Mouse (Mus musculus): ENCODE results near the gene Spz1. TPM values are rescaled to one million over a fixed set of nuclear protein-coding genes. Genes with fewer than 3 reads are reported as not detected.

Gene Spz1
- polyA plus RNA-seq, 2 experiments: not detected

DNA sequence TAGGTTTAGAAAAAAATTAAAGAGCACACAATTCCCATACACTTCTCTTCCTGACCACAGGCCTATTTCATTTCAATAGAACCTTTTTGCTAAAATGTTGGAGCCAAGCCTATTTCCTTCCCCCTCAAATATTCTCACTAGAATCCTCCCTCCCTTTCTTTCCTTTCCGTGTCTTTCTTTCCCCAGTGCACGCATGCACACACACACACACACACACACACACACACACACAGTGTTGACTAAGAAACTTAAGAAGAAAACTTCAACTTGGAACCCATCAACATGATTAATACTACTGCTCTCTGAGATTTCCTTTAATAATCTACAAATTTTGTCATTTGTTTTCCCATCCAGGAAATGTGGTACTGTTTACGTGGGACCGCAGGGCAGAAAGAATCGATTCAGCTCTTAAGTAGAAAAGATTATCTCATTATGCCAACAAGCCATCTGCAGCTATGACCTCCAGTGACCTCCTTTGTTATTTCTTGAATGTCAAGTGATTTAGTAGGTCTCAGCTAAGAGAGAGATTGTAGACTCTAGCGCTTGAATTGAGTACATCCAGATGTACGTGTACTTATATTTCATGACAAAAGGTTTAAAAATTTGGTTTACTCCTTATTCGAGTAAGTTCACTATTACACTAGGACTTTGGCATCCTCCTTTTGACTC, 19.4 kb downstream of the Spz1 start:
- Histone ChIP-seq H3K27ac (no peak overlapping the region), H3K4me2 (ENCODE audit: low read depth) (no peak overlapping the region), H3K4me3 (ENCODE audit: insufficient read depth in 1 of 2, low read depth in 2 of 2, low read length in 2 of 2) (no peak overlapping the region), H3K4me1 (replicated peaks; ENCODE audit: control insufficient read depth in 2 of 2, insufficient read depth in 2 of 2, low read length in 1 of 2) (no peaks in the 10 kb centered on the region), H3K9ac (replicated peaks) (no peak overlapping the region), H3K27me3 (ENCODE audit: control insufficient read depth, insufficient read depth, low read length) (no peaks in the 10 kb centered on the region), H3K36me3 (replicated peaks; ENCODE audit: control insufficient read depth, insufficient read depth, low read depth) (no peaks in the 10 kb centered on the region), H3K9me3 (ENCODE audit: control insufficient read depth, low read length) (no peaks in the 10 kb centered on the region)
- no peak for TF ChIP-seq EP300 (IDR thresholded peaks at IDR 0.05; ENCODE audit: low read depth)
- no peak for TF ChIP-seq CTCF (IDR thresholded peaks at IDR 0.05; ENCODE audit: low read depth)
- no peak for DNase-seq (ENCODE audit: low read depth in 3 of 3, low spot score in 3 of 3)
- WGBS (ENCODE audit: insufficient replicate concordance): 39% methylated on average over 8 of the region's 8 CpGs
- ATAC-seq (ENCODE audit: insufficient read depth): no peak

DNA sequence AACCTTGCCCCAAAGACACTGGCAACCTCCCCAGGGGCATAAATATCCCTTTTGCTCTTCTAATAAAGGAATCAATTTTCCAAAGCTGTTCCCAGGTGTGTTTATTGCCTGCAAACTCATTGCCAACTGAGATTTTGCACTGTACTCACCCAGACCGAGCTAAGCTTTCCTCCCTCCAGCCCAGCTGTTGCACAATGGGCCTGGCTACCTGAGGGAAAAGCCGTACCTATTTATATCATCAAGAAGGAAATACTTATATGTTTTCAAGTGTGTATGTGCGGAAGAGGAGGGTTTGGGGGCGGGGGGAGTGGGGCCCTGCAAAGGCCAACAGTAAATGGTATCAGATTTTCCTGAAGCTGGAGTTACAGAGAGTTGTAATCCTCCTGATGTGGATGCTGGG, 28.9 kb downstream of the Spz1 start:
- Histone ChIP-seq H3K4me3 (ENCODE audit: insufficient read depth in 1 of 2, low read depth in 2 of 2, low read length in 2 of 2) (no peak overlapping the region), H3K4me1 (replicated peaks; ENCODE audit: control insufficient read depth in 2 of 2, insufficient read depth in 2 of 2, low read length in 1 of 2) (no peaks in the 10 kb centered on the region), H3K9ac (replicated peaks) (no peak overlapping the region), H3K27ac (no peak overlapping the region), H3K36me3 (replicated peaks; ENCODE audit: control insufficient read depth, insufficient read depth, low read depth) (no peaks in the 10 kb centered on the region), H3K4me2 (ENCODE audit: low read depth) (no peak overlapping the region), H3K9me3 (ENCODE audit: control insufficient read depth, low read length) (no peaks in the 10 kb centered on the region; the same call in 1 of the 2 replicates), H3K27me3 (ENCODE audit: control insufficient read depth, insufficient read depth, low read length) (no peaks in the 10 kb centered on the region)
- TF ChIP-seq CTCF (IDR thresholded peaks at IDR 0.05; ENCODE audit: low read depth): no peak
- no peak for TF ChIP-seq EP300 (IDR thresholded peaks at IDR 0.05; ENCODE audit: low read depth)
- DNase-seq (ENCODE audit: low read depth in 3 of 3, low spot score in 3 of 3): no peak
- no peak for ATAC-seq (ENCODE audit: insufficient read depth)
- WGBS (ENCODE audit: insufficient replicate concordance): 54% methylated on average over 4 of the region's 4 CpGs

DNA sequence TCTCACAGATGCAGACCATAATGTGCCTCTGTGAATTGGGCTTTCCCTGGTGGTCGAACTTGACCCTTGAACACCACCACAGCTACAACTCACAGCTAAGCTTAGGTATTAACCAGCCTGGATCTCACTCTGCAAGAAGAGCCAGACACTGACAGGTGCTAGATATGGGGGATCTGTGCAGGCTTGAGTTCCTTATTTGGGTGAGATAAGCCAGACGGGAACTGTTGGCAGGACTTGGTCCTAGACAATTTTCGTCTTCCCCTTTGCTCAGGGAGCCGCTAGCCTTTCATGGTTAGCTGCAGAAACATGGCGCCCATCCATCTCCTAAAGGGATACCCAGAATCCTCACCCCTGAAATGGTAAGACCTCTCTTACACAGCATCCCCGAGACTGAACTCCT, 35.0 kb downstream of the Spz1 start:
- 49% methylated on average over 6 of the region's 6 CpGs for WGBS (ENCODE audit: insufficient replicate concordance)
- TF ChIP-seq CTCF (IDR thresholded peaks at IDR 0.05; ENCODE audit: low read depth) (no peak), EP300 (IDR thresholded peaks at IDR 0.05; ENCODE audit: low read depth) (no peak)
- ATAC-seq (ENCODE audit: insufficient read depth): no peak
- no peaks in the 10 kb centered on the region for H3K27me3 ChIP-seq (ENCODE audit: control insufficient read depth, insufficient read depth, low read length)
- H3K4me3 ChIP-seq (ENCODE audit: insufficient read depth in 1 of 2, low read depth in 2 of 2, low read length in 2 of 2): no peak overlapping the region
- no peak overlapping the region for H3K27ac ChIP-seq
- DNase-seq (ENCODE audit: low read depth in 3 of 3, low spot score in 3 of 3): no peak
- no peaks in the 10 kb centered on the region for H3K9me3 ChIP-seq (ENCODE audit: control insufficient read depth, low read length)
- H3K9ac ChIP-seq (replicated peaks): no peak overlapping the region
- H3K4me1 ChIP-seq (replicated peaks; ENCODE audit: control insufficient read depth in 2 of 2, insufficient read depth in 2 of 2, low read length in 1 of 2): no peaks in the 10 kb centered on the region
- no peaks in the 10 kb centered on the region for H3K36me3 ChIP-seq (replicated peaks; ENCODE audit: control insufficient read depth, insufficient read depth, low read depth)
- H3K4me2 ChIP-seq (ENCODE audit: low read depth): no peak overlapping the region

DNA sequence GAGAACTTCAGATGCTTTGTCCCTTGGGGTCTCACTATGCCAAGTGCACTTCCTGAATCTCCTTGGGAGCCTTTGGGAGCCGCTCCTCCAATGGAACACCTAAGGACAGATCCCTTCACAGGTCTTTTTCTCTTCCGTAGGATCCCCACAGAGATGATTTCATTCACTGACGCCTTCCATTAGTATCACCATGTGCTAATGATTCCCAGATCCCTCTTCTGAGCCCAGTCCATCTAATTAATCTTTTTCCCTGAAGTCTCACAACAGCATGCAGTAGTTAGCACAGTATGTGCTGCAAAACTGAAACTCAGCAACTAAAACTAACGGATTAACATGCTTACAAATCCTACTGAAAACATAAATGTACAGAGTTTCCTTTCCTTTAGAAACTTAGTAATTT, 36.8 kb downstream of the Spz1 start:
- Histone ChIP-seq H3K4me3 (ENCODE audit: insufficient read depth in 1 of 2, low read depth in 2 of 2, low read length in 2 of 2) (no peak overlapping the region), H3K9ac (replicated peaks) (no peak overlapping the region)
- WGBS (ENCODE audit: insufficient replicate concordance): 48% methylated on average over 4 of the region's 4 CpGs

DNA sequence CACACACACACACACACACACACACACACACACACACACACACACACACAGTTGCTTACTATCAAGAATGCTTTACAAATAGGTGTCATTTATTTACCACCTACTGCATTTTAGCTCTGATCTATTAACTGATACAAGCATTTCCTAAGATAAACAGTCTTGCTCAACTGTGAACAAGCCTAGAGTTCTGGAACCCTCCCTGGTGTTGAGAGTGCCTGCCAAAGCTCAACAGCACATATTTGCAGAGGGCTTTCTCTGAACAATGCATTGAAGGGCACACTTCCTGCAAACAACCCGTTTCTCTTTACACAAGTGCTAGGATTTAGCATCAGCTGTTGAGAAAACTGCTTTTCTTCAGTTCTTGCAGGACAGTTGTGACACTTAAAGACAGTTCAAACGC, 42.2 kb downstream of the Spz1 start:
- WGBS (ENCODE audit: insufficient replicate concordance): 24% methylated on average over 2 of the region's 2 CpGs
- H3K4me3 ChIP-seq (ENCODE audit: insufficient read depth in 1 of 2, low read depth in 2 of 2, low read length in 2 of 2): no peak overlapping the region
- no peaks in the 10 kb centered on the region for H3K9me3 ChIP-seq (ENCODE audit: control insufficient read depth, low read length)
- no peak overlapping the region for H3K4me2 ChIP-seq (ENCODE audit: low read depth)
- no peak for ATAC-seq (ENCODE audit: insufficient read depth)
- no peak for TF ChIP-seq CTCF (IDR thresholded peaks at IDR 0.05; ENCODE audit: low read depth)
- no peak for TF ChIP-seq EP300 (IDR thresholded peaks at IDR 0.05; ENCODE audit: low read depth)
- DNase-seq (ENCODE audit: low read depth in 3 of 3, low spot score in 3 of 3): no peak
- H3K27me3 ChIP-seq (ENCODE audit: control insufficient read depth, insufficient read depth, low read length): no peaks in the 10 kb centered on the region
- H3K36me3 ChIP-seq (replicated peaks; ENCODE audit: control insufficient read depth, insufficient read depth, low read depth): no peaks in the 10 kb centered on the region
- H3K9ac ChIP-seq (replicated peaks): no peak overlapping the region
- H3K4me1 ChIP-seq (replicated peaks; ENCODE audit: control insufficient read depth in 2 of 2, insufficient read depth in 2 of 2, low read length in 1 of 2): peaks cover 4% of the 10 kb centered on the region in 2 experiments; a peak in 3 of 4 replicates
- no peak overlapping the region for H3K27ac ChIP-seq

More for the DNA sequence above, 36.8 kb downstream of the Spz1 start:
- Histone ChIP-seq H3K4me2 (ENCODE audit: low read depth) (no peak overlapping the region), H3K27me3 (ENCODE audit: control insufficient read depth, insufficient read depth, low read length) (no peaks in the 10 kb centered on the region), H3K36me3 (replicated peaks; ENCODE audit: control insufficient read depth, insufficient read depth, low read depth) (no peaks in the 10 kb centered on the region), H3K9me3 (ENCODE audit: control insufficient read depth, low read length) (no peaks in the 10 kb centered on the region), H3K27ac (no peak overlapping the region), H3K4me1 (replicated peaks; ENCODE audit: control insufficient read depth in 2 of 2, insufficient read depth in 2 of 2, low read length in 1 of 2) (no peaks in the 10 kb centered on the region)
- TF ChIP-seq EP300 (IDR thresholded peaks at IDR 0.05; ENCODE audit: low read depth): no peak
- no peak for TF ChIP-seq CTCF (IDR thresholded peaks at IDR 0.05; ENCODE audit: low read depth)
- DNase-seq (ENCODE audit: low read depth in 3 of 3, low spot score in 3 of 3) (no peak), ATAC-seq (ENCODE audit: insufficient read depth) (no peak)

Data from liver, embryonic 14.5 days (tissue).